Mouse (Mus musculus): ENCODE results near the gene Ano10.

GRCm38 (mm10) chr9:122265526-122266210, 28.6 kb downstream of the Ano10 start:
- TF ChIP-seq POLR2A (IDR thresholded peaks at IDR 0.05; ENCODE audit: borderline replicate concordance, control insufficient read depth, low read depth, low read length) (no peak), CTCF (IDR thresholded peaks at IDR 0.05; ENCODE audit: control insufficient read depth, insufficient read depth, low read length) (no peak)

Measured in bone marrow, adult 2 months (tissue).